Mouse (Mus musculus): ENCODE data around the gene Pglyrp2. TPM values are rescaled to one million over a fixed set of nuclear protein-coding genes. Genes with fewer than 3 reads are reported as not detected.

The Pglyrp2 gene
- total and polyA plus RNA-seq, 3 experiments: 0.33 to 0.35 TPM; not detected in 1

GRCm38 (mm10) chr17:32416771-32417170, 7.2 kb downstream of the Pglyrp2 start:
- TF ChIP-seq CTCF (IDR thresholded peaks at IDR 0.05; ENCODE audit: low read depth, low read length) (no peak), POLR2AphosphoS5 (IDR thresholded peaks at IDR 0.05; ENCODE audit: insufficient replicate concordance, low read depth, low read length) (no peak), GATA2 (IDR thresholded peaks at IDR 0.05; ENCODE audit: borderline replicate concordance, low read depth, low read length) (no peak), TAL1 (conservative IDR thresholded peaks at IDR 0.05; ENCODE audit: low read depth, low read length) (no peak), GATA1 (IDR thresholded peaks at IDR 0.05; ENCODE audit: borderline replicate concordance, low read length) (no peak)
- Histone ChIP-seq H3K4me3 (ENCODE audit: low read depth, low read length) (no peak overlapping the region), H3K9me3 (replicated peaks) (no peaks in the 10 kb centered on the region), H3K4me1 (ENCODE audit: insufficient read depth, low read depth, low read length) (no peaks in the 10 kb centered on the region), H3K27me3 (ENCODE audit: insufficient read depth, low read length) (peaks cover 14% of the 10 kb centered on the region), H3K36me3 (replicated peaks) (no peaks in the 10 kb centered on the region)
- no peak for DNase-seq (ENCODE audit: low spot score)
- ATAC-seq (ENCODE audit: extremely low read depth, insufficient number of reproducible peaks, low FRiP score, poor library complexity, severe bottlenecking): no peak

- no peaks in the 10 kb centered on the region for H3K36me3 ChIP-seq (replicated peaks)
- peaks cover 11% of the 10 kb centered on the region for H3K27me3 ChIP-seq (ENCODE audit: insufficient read depth, low read length)
- no peak for ATAC-seq (ENCODE audit: extremely low read depth, insufficient number of reproducible peaks, low FRiP score, poor library complexity, severe bottlenecking)
- TF ChIP-seq POLR2AphosphoS5 (IDR thresholded peaks at IDR 0.05; ENCODE audit: insufficient replicate concordance, low read depth, low read length) (no peak), GATA2 (IDR thresholded peaks at IDR 0.05; ENCODE audit: borderline replicate concordance, low read depth, low read length) (no peak), GATA1 (IDR thresholded peaks at IDR 0.05; ENCODE audit: borderline replicate concordance, low read length) (no peak)
- no peak overlapping the region for H3K4me3 ChIP-seq (ENCODE audit: low read depth, low read length)
- no peak for DNase-seq (ENCODE audit: low spot score)
- no peaks in the 10 kb centered on the region for H3K4me1 ChIP-seq (ENCODE audit: insufficient read depth, low read depth, low read length)
- H3K9me3 ChIP-seq (replicated peaks): no peaks in the 10 kb centered on the region
Observed at GRCm38 (mm10) chr17:32415417-32416020, 8.4 kb downstream of the Pglyrp2 start.

GRCm38 (mm10) chr17:32411898-32412297, 12.1 kb downstream of the Pglyrp2 start:
- ATAC-seq (ENCODE audit: extremely low read depth, insufficient number of reproducible peaks, low FRiP score, poor library complexity, severe bottlenecking): no peak
- Histone ChIP-seq H3K4me3 (ENCODE audit: low read depth, low read length) (no peak overlapping the region), H3K9me3 (replicated peaks) (no peaks in the 10 kb centered on the region), H3K4me1 (ENCODE audit: insufficient read depth, low read depth, low read length) (no peaks in the 10 kb centered on the region), H3K36me3 (replicated peaks) (no peaks in the 10 kb centered on the region), H3K27me3 (ENCODE audit: insufficient read depth, low read length) (peaks cover 10% of the 10 kb centered on the region)
- DNase-seq (ENCODE audit: low spot score): no peak
- TF ChIP-seq CTCF (IDR thresholded peaks at IDR 0.05; ENCODE audit: low read depth, low read length) (no peak), TAL1 (conservative IDR thresholded peaks at IDR 0.05; ENCODE audit: low read depth, low read length) (no peak), POLR2AphosphoS5 (IDR thresholded peaks at IDR 0.05; ENCODE audit: insufficient replicate concordance, low read depth, low read length) (no peak), GATA1 (IDR thresholded peaks at IDR 0.05; ENCODE audit: borderline replicate concordance, low read length) (no peak), GATA2 (IDR thresholded peaks at IDR 0.05; ENCODE audit: borderline replicate concordance, low read depth, low read length) (no peak)

- ATAC-seq (ENCODE audit: extremely low read depth, insufficient number of reproducible peaks, low FRiP score, poor library complexity, severe bottlenecking) (no peak), DNase-seq (ENCODE audit: low spot score) (no peak)
- Histone ChIP-seq H3K36me3 (replicated peaks) (no peaks in the 10 kb centered on the region), H3K4me3 (ENCODE audit: low read depth, low read length) (no peak within 1 kb of the TSS), H3K27me3 (ENCODE audit: insufficient read depth, low read length) (peaks cover 16% of the 10 kb centered on the region), H3K4me1 (ENCODE audit: insufficient read depth, low read depth, low read length) (no peaks in the 10 kb centered on the region), H3K9me3 (replicated peaks) (no peaks in the 10 kb centered on the region)
- no peak for TF ChIP-seq TAL1 (conservative IDR thresholded peaks at IDR 0.05; ENCODE audit: low read depth, low read length)
- no peak for TF ChIP-seq CTCF (IDR thresholded peaks at IDR 0.05; ENCODE audit: low read depth, low read length)
- TF ChIP-seq GATA2 (IDR thresholded peaks at IDR 0.05; ENCODE audit: borderline replicate concordance, low read depth, low read length): no peak
- no peak for TF ChIP-seq GATA1 (IDR thresholded peaks at IDR 0.05; ENCODE audit: borderline replicate concordance, low read length)
- TF ChIP-seq POLR2AphosphoS5 (IDR thresholded peaks at IDR 0.05; ENCODE audit: insufficient replicate concordance, low read depth, low read length): no peak
Observed at GRCm38 (mm10) chr17:32403417-32403816, 20.6 kb downstream of the Pglyrp2 start, which contains the start of gene Rasal3. Gene Rasal3, minus strand, starts transcription at chr17:32403583.

- DNase-seq (ENCODE audit: low spot score) (no peak), ATAC-seq (ENCODE audit: extremely low read depth, insufficient number of reproducible peaks, low FRiP score, poor library complexity, severe bottlenecking) (peak; percentile 63)
- H3K27me3 ChIP-seq (ENCODE audit: insufficient read depth, low read length): peaks cover 16% of the 10 kb centered on the region
- H3K4me3 ChIP-seq (ENCODE audit: low read depth, low read length): no peak overlapping the region
- no peaks in the 10 kb centered on the region for H3K9me3 ChIP-seq (replicated peaks)
- no peaks in the 10 kb centered on the region for H3K4me1 ChIP-seq (ENCODE audit: insufficient read depth, low read depth, low read length)
- TF ChIP-seq TAL1 (conservative IDR thresholded peaks at IDR 0.05; ENCODE audit: low read depth, low read length) (no peak), GATA2 (IDR thresholded peaks at IDR 0.05; ENCODE audit: borderline replicate concordance, low read depth, low read length) (no peak), CTCF (IDR thresholded peaks at IDR 0.05; ENCODE audit: low read depth, low read length) (no peak), GATA1 (IDR thresholded peaks at IDR 0.05; ENCODE audit: borderline replicate concordance, low read length) (no peak), POLR2AphosphoS5 (IDR thresholded peaks at IDR 0.05; ENCODE audit: insufficient replicate concordance, low read depth, low read length) (no peak)
- no peaks in the 10 kb centered on the region for H3K36me3 ChIP-seq (replicated peaks)
Observed at GRCm38 (mm10) chr17:32402779-32403157, 21.2 kb downstream of the Pglyrp2 start.

- H3K4me1 ChIP-seq (ENCODE audit: insufficient read depth, low read depth, low read length): no peaks in the 10 kb centered on the region
- peaks cover 19% of the 10 kb centered on the region for H3K27me3 ChIP-seq (ENCODE audit: insufficient read depth, low read length)
- DNase-seq (ENCODE audit: low spot score): no peak
- H3K36me3 ChIP-seq (replicated peaks): no peaks in the 10 kb centered on the region
- no peaks in the 10 kb centered on the region for H3K9me3 ChIP-seq (replicated peaks)
- TF ChIP-seq GATA1 (IDR thresholded peaks at IDR 0.05; ENCODE audit: borderline replicate concordance, low read length) (no peak), POLR2AphosphoS5 (IDR thresholded peaks at IDR 0.05; ENCODE audit: insufficient replicate concordance, low read depth, low read length) (no peak), TAL1 (conservative IDR thresholded peaks at IDR 0.05; ENCODE audit: low read depth, low read length) (no peak), GATA2 (IDR thresholded peaks at IDR 0.05; ENCODE audit: borderline replicate concordance, low read depth, low read length) (no peak)
- no peak for ATAC-seq (ENCODE audit: extremely low read depth, insufficient number of reproducible peaks, low FRiP score, poor library complexity, severe bottlenecking)
- no peak overlapping the region for H3K4me3 ChIP-seq (ENCODE audit: low read depth, low read length)
Observed at GRCm38 (mm10) chr17:32402011-32402778, 21.8 kb downstream of the Pglyrp2 start.
